27 mouse cellular contexts compared by ENCODE assay signal in genomic region chr1:39831594-39832039, GRCm38 (mm10). TPM values are rescaled to one million over a fixed set of nuclear protein-coding genes. Genes with fewer than 3 reads are reported as not detected.
"Had no signal": no experiment of that assay in that cellular context is flagged by ENCODE, and none has a peak within 500 bp of the region (broad histone marks: within the 10 kb centered on the region; RNA-seq: fewer than 3 reads in every experiment).

No protein-coding gene starts in this region.

- H3K36me3 ChIP-seq: heart, embryonic 10.5 days; heart, embryonic 12.5 days; hindbrain, embryonic 10.5 days; hindbrain, embryonic 12.5 days; limb, embryonic 12.5 days; limb, embryonic 15.5 days; liver, embryonic 13.5 days; liver, embryonic 15.5 days had no signal

- H3K4me3 ChIP-seq: gastrocnemius, adult 2 months; heart, embryonic 10.5 days; heart, embryonic 12.5 days; hindbrain, embryonic 10.5 days; hindbrain, embryonic 12.5 days; limb, embryonic 12.5 days; limb, embryonic 15.5 days; liver, embryonic 13.5 days; liver, embryonic 15.5 days had no signal

- H3K27me3 ChIP-seq: heart, embryonic 12.5 days; hindbrain, embryonic 12.5 days; limb, embryonic 12.5 days; limb, embryonic 15.5 days; liver, embryonic 13.5 days had no signal

- H3K4me1 ChIP-seq: heart, embryonic 10.5 days; heart, embryonic 12.5 days; hindbrain, embryonic 12.5 days; liver, embryonic 13.5 days; liver, embryonic 15.5 days had no signal

- H3K4me2 ChIP-seq: heart, embryonic 12.5 days; hindbrain, embryonic 12.5 days; hindbrain, embryonic 14.5 days; limb, embryonic 12.5 days; limb, embryonic 15.5 days; liver, embryonic 13.5 days; liver, embryonic 15.5 days had no signal

- ATAC-seq: hindbrain, embryonic 16.5 days; inflammation-experienced regulatory T-cells, adult 6 months had no signal

- H3K9me3 ChIP-seq: heart, embryonic 10.5 days; hindbrain, embryonic 10.5 days; hindbrain, embryonic 12.5 days; limb, embryonic 12.5 days; limb, embryonic 15.5 days; liver, embryonic 13.5 days; liver, embryonic 15.5 days had no signal

- H3K9ac ChIP-seq: heart, embryonic 12.5 days; hindbrain, embryonic 12.5 days; hindbrain, embryonic 14.5 days; limb, embryonic 12.5 days; limb, embryonic 15.5 days; liver, embryonic 13.5 days; liver, embryonic 15.5 days had no signal

- H3K27ac ChIP-seq: gastrocnemius, adult 2 months; heart, embryonic 10.5 days; hindbrain, embryonic 10.5 days; hindbrain, embryonic 12.5 days; hindbrain, embryonic 14.5 days; liver, embryonic 13.5 days; liver, embryonic 15.5 days had no signal

- DNase-seq: gastrocnemius, adult 2 months; gastrocnemius, postnatal 10 days; heart, adult 18-20 months; heart, postnatal 10 days; heart, postnatal 4 days; kidney, adult 18-20 months; kidney, adult 8-10 months; kidney, postnatal 10 days; kidney, postnatal 25 days; kidney, postnatal 4 days; layer of hippocampus, adult 9-11 months; layer of hippocampus, postnatal 36 days; liver, embryonic 13.5 days had no signal

RNA-seq across cellular contexts. Expression of gene Gm3646, which starts 26.5 kb away (rescaled TPM):
- polyA plus RNA-seq: frontal cortex, adult 2 months; hindbrain, embryonic 10.5 days; hindbrain, embryonic 12.5 days; hindbrain, embryonic 14.5 days; hindbrain, embryonic 16.5 days; inflammation-experienced regulatory T-cells, adult 6 months; kidney, embryonic 14.5 days; kidney, embryonic 16.5 days; limb, embryonic 12.5 days; limb, embryonic 15.5 days; liver, adult 2 months; liver, embryonic 13.5 days; liver, embryonic 15.5 days had no signal
